Mouse (Mus musculus) thymus, postnatal 14 days (tissue): ENCODE results near the gene P4ha3.
"Not testable (repeated sequence)": the region's sequence is repeated elsewhere in the genome, so short reads cannot be mapped to it uniquely, and the experiment has no call there.

Experiments
- DNase-seq: peaks from one replicate; pipeline ENCODE4 v3.0.0; 2021

Gene P4ha3

GRCm38 (mm10) chr7:100285383-100285782 is at the start of gene P4ha3:
Gene P4ha3 (plus strand): TSS chr7:100285520.
- peak; percentile 18 for DNase-seq

GRCm38 (mm10) chr7:100238271-100238670 is 47.0 kb upstream of the P4ha3 start:
- no peak for DNase-seq

- DNase-seq, result no peak
Measured at GRCm38 (mm10) chr7:100240601-100241000, 44.7 kb upstream of the P4ha3 start.

- DNase-seq, result no peak
Measured at GRCm38 (mm10) chr7:100243007-100243406, 42.3 kb upstream of the P4ha3 start.

GRCm38 (mm10) chr7:100244225-100244624 is 41.1 kb upstream of the P4ha3 start:
- no peak for DNase-seq

GRCm38 (mm10) chr7:100245176-100245575 is 40.1 kb upstream of the P4ha3 start:
- DNase-seq, result no peak

- DNase-seq, result no peak
Measured at GRCm38 (mm10) chr7:100250667-100251066, 34.7 kb upstream of the P4ha3 start.

- no peak for DNase-seq
Measured at GRCm38 (mm10) chr7:100262350-100262749, 23.0 kb upstream of the P4ha3 start.

- DNase-seq, result not testable (repeated sequence)
Measured at GRCm38 (mm10) chr7:100264934-100265333, 20.4 kb upstream of the P4ha3 start.

- DNase-seq, result no peak
Measured at GRCm38 (mm10) chr7:100272369-100272768, 13.0 kb upstream of the P4ha3 start.

GRCm38 (mm10) chr7:100274507-100274906 is 10.8 kb upstream of the P4ha3 start:
- DNase-seq, result no peak

- no peak for DNase-seq
Measured at GRCm38 (mm10) chr7:100276397-100276796, 8.9 kb upstream of the P4ha3 start.

- peak; percentile 35 for DNase-seq
Measured at GRCm38 (mm10) chr7:100279803-100280202, 5.5 kb upstream of the P4ha3 start.

- no peak for DNase-seq
Measured at GRCm38 (mm10) chr7:100281596-100281995, 3.7 kb upstream of the P4ha3 start.

- DNase-seq, result no peak
Measured at GRCm38 (mm10) chr7:100283298-100283697, 2.0 kb upstream of the P4ha3 start.

- DNase-seq, result no peak
Measured at GRCm38 (mm10) chr7:100287748-100288578, 2.6 kb downstream of the P4ha3 start.

GRCm38 (mm10) chr7:100288622-100289021 is 3.3 kb downstream of the P4ha3 start:
- DNase-seq, result no peak

- no peak for DNase-seq
Measured at GRCm38 (mm10) chr7:100293546-100293945, 8.2 kb downstream of the P4ha3 start.

GRCm38 (mm10) chr7:100295745-100296144 is 10.4 kb downstream of the P4ha3 start:
- DNase-seq, result no peak

GRCm38 (mm10) chr7:100296699-100297098 is 11.4 kb downstream of the P4ha3 start:
- no peak for DNase-seq

- no peak for DNase-seq
Measured at GRCm38 (mm10) chr7:100298861-100299510, 13.7 kb downstream of the P4ha3 start.

GRCm38 (mm10) chr7:100301390-100301789 is 16.1 kb downstream of the P4ha3 start:
- DNase-seq, result no peak

- no peak for DNase-seq
Measured at GRCm38 (mm10) chr7:100302316-100302715, 17.0 kb downstream of the P4ha3 start.

- DNase-seq, result no peak
Measured at GRCm38 (mm10) chr7:100305894-100306293, 20.6 kb downstream of the P4ha3 start.
